12 mouse cellular contexts compared by ENCODE assay signal in genomic region chr19:53198706-53199572, GRCm38 (mm10). TPM values are rescaled to one million over a fixed set of nuclear protein-coding genes. Genes with fewer than 3 reads are reported as not detected.
DNase-seq lines count a peak whose midpoint lies in the region; ATAC-seq and TF ChIP-seq lines count a peak whose summit lies in the region.
"Had no signal": no experiment of that assay in that cellular context is flagged by ENCODE, and none has a peak within 500 bp of the region (broad histone marks: within the 10 kb centered on the region; RNA-seq: fewer than 3 reads in every experiment).

No protein-coding gene starts in this region.

- no peaks in the 10 kb centered on the region for H3K27me3 ChIP-seq in heart, embryonic 11.5 days (ENCODE audit: control insufficient read depth, insufficient read depth, low read length)
- no peaks in the 10 kb centered on the region for H3K27me3 ChIP-seq in limb, embryonic 14.5 days (ENCODE audit: control insufficient read depth, insufficient read depth, low read length)
- H3K27me3 ChIP-seq in limb, embryonic 10.5 days (ENCODE audit: low read depth, poor library complexity, severe bottlenecking), result no peaks in the 10 kb centered on the region
- H3K27me3 ChIP-seq: CH12.LX; neural tube, embryonic 12.5 days had no signal

- peaks cover 29% of the 10 kb centered on the region for H3K4me1 ChIP-seq in heart, embryonic 11.5 days (ENCODE audit: control insufficient read depth, insufficient read depth, low read length)
- H3K4me1 ChIP-seq in limb, embryonic 14.5 days (ENCODE audit: control insufficient read depth, insufficient read depth, low read length), result peaks cover 6% of the 10 kb centered on the region
- H3K4me1 ChIP-seq in limb, embryonic 10.5 days, result peaks cover 12% of the 10 kb centered on the region; the same call in 1 of the 2 replicates
- peaks cover 3% of the 10 kb centered on the region for H3K4me1 ChIP-seq in cortical plate, adult 2 months (ENCODE audit: control insufficient read depth, insufficient read depth, low read length)

- WGBS in heart, embryonic 11.5 days (ENCODE audit: insufficient replicate concordance), result 63% methylated on average over 17 of the region's 17 CpGs
- 92% methylated on average over 17 of the region's 17 CpGs for WGBS in limb, embryonic 14.5 days
- 91% methylated on average over 17 of the region's 17 CpGs for WGBS in limb, embryonic 10.5 days

- H3K9ac ChIP-seq in heart, embryonic 11.5 days (ENCODE audit: low read depth, low read length), result no peak overlapping the region
- no peak overlapping the region for H3K9ac ChIP-seq in limb, embryonic 14.5 days (ENCODE audit: low read depth, low read length, severe bottlenecking)
- H3K9ac ChIP-seq: neural tube, embryonic 12.5 days had no signal

- no peak overlapping the region for H3K4me2 ChIP-seq in heart, embryonic 11.5 days
- H3K4me2 ChIP-seq in limb, embryonic 14.5 days (replicated peaks; ENCODE audit: low read depth, low read length, severe bottlenecking), result no peak overlapping the region
- H3K4me2 ChIP-seq: neural tube, embryonic 12.5 days had no signal

- ATAC-seq in heart, embryonic 11.5 days (replicated peaks; ENCODE audit: insufficient number of reproducible peaks, low FRiP score, low TSS enrichment), result no peak
- ATAC-seq in limb, embryonic 14.5 days (ENCODE audit: low FRiP score, low read depth), result no peak

- H3K27ac ChIP-seq in heart, embryonic 11.5 days (ENCODE audit: low read depth, low read length), result peak overlapping the region; percentile 13
- 0 out of 2 replicates have a peak overlapping the region, but pooled peaks have one; percentile 16 for H3K27ac ChIP-seq in limb, embryonic 14.5 days (replicated peaks; ENCODE audit: low read depth, low read length)
- no peak overlapping the region for H3K27ac ChIP-seq in limb, embryonic 10.5 days
- H3K27ac ChIP-seq in cortical plate, adult 2 months (ENCODE audit: insufficient read depth, low read length), result peak overlapping the region; percentile 74
- H3K27ac ChIP-seq: neural tube, embryonic 12.5 days had no signal

- no peak for TF ChIP-seq POLR2A in limb, embryonic 14.5 days (IDR thresholded peaks at IDR 0.05; ENCODE audit: borderline replicate concordance, extremely low read depth, insufficient read depth, insufficient read length)
- TF ChIP-seq POLR2A in cortical plate, adult 2 months (IDR thresholded peaks at IDR 0.05; ENCODE audit: extremely low read depth, insufficient read depth, low read length), result no peak

- no peak overlapping the region for H3K4me3 ChIP-seq in heart, embryonic 11.5 days (ENCODE audit: low read depth, low read length)
- no peak overlapping the region for H3K4me3 ChIP-seq in limb, embryonic 14.5 days (replicated peaks; ENCODE audit: low read length)
- H3K4me3 ChIP-seq in limb, embryonic 10.5 days, result no peak overlapping the region
- no peak overlapping the region for H3K4me3 ChIP-seq in cortical plate, adult 2 months (ENCODE audit: insufficient read depth, low read length)
- H3K4me3 ChIP-seq: erythroblast, embryonic 14.5 days; neural tube, embryonic 12.5 days had no signal

- no peaks in the 10 kb centered on the region; the same call in 1 of the 2 replicates for H3K36me3 ChIP-seq in heart, embryonic 11.5 days (ENCODE audit: control insufficient read depth, insufficient read depth, low read length)
- no peaks in the 10 kb centered on the region; the same call in 1 of the 2 replicates for H3K36me3 ChIP-seq in limb, embryonic 14.5 days (ENCODE audit: control insufficient read depth, insufficient read depth, low read length)
- peaks cover 7% of the 10 kb centered on the region for H3K36me3 ChIP-seq in limb, embryonic 10.5 days
- H3K36me3 ChIP-seq: neural tube, embryonic 12.5 days had no signal

- TF ChIP-seq CTCF in cortical plate, adult 2 months (IDR thresholded peaks at IDR 0.05; ENCODE audit: extremely low read depth, insufficient read depth, low read length), result no peak

- no peak for DNase-seq in heart, adult 18-20 months
- no peak for DNase-seq in limb, embryonic 14.5 days (ENCODE audit: low spot score)
- no peak for DNase-seq in limb, embryonic 10.5 days (ENCODE audit: low spot score)
- peak; percentile 48 for DNase-seq in lung, postnatal 14 days
- DNase-seq in layer of hippocampus, postnatal 10 days (ENCODE audit: low spot score in 2 of 2), result no peak
- DNase-seq in spleen, adult 18-20 months, result no peak
- DNase-seq: gastrocnemius, postnatal 25 days had no signal

- no peaks in the 10 kb centered on the region for H3K9me3 ChIP-seq in heart, embryonic 11.5 days (replicated peaks; ENCODE audit: control insufficient read depth, low read length)
- H3K9me3 ChIP-seq in limb, embryonic 14.5 days (ENCODE audit: control insufficient read depth, low read length), result no peaks in the 10 kb centered on the region
- H3K9me3 ChIP-seq in limb, embryonic 10.5 days (replicated peaks), result no peaks in the 10 kb centered on the region
- H3K9me3 ChIP-seq: neural tube, embryonic 12.5 days had no signal

RNA-seq across cellular contexts. Expression of gene Add3, which starts 58.7 kb away (rescaled TPM):
- 133 and 152 TPM in 2 replicates for polyA plus RNA-seq in heart, embryonic 11.5 days (2014; fragmentation: Nextera tagmentation; extraction: Ambion mirVana)
- 10 to 100 TPM; 44.3 to 52.5 TPM for total RNA-seq in heart, adult 18-20 months (2021)
- polyA plus RNA-seq in limb, embryonic 14.5 days (2012; rRNA removed), result 46.8 and 53.0 TPM in 2 replicates
- polyA plus RNA-seq in limb, embryonic 14.5 days (2014; fragmentation: Nextera tagmentation; extraction: Ambion mirVana), result 89.5 and 97.3 TPM in 2 replicates
- 46.4 and 63.7 TPM in 2 replicates for polyA plus RNA-seq in limb, embryonic 10.5 days (2016; fragmentation: Nextera tagmentation; extraction: Ambion mirVana)
- 75.3 and 76.7 TPM in 2 replicates for polyA plus RNA-seq in cortical plate, adult 2 months (2012; rRNA removed)
- total RNA-seq in layer of hippocampus, postnatal 10 days (2021), result 100 to 1,000 TPM; 120 to 122 TPM
